Mouse (Mus musculus): ENCODE measurements around the gene Scel.

- TF ChIP-seq CTCF (IDR thresholded peaks at IDR 0.05; ENCODE audit: control insufficient read depth, insufficient read depth, low read length) (no peak), POLR2A (IDR thresholded peaks at IDR 0.05; ENCODE audit: borderline replicate concordance, control insufficient read depth, low read depth, low read length) (no peak)
Observed at GRCm38 (mm10) chr14:103614272-103614587, 101.1 kb downstream of the Scel start.

All from bone marrow, adult 2 months (tissue).